Mouse (Mus musculus) left cerebral cortex, adult 11 months (tissue): Measurements from ENCODE around the gene Dmrt1.
A peak's percentile ranks its signal among the peaks of the same experiment; 100 is the strongest.

Source experiments
- DNase-seq: peaks from one replicate; pipeline ENCODE4 v3.0.0; 2022; ENCODE audit warnings: low spot score

Dmrt1 gene

GRCm38 (mm10) chr19:25622291-25623251 lies 117.2 kb downstream of the Dmrt1 start:
- peak; percentile 15 for DNase-seq

GRCm38 (mm10) chr19:25628490-25628889 lies 123.1 kb downstream of the Dmrt1 start:
- peak; percentile 13 for DNase-seq

- no peak for DNase-seq
Measured at GRCm38 (mm10) chr19:25635119-25635518, 129.7 kb downstream of the Dmrt1 start.

GRCm38 (mm10) chr19:25635622-25636244 lies 130.3 kb downstream of the Dmrt1 start:
- peak; percentile 21 for DNase-seq

- no peak for DNase-seq
Measured at GRCm38 (mm10) chr19:25638766-25639361, 133.4 kb downstream of the Dmrt1 start.

GRCm38 (mm10) chr19:25641786-25642185 lies 136.4 kb downstream of the Dmrt1 start:
- no peak for DNase-seq

GRCm38 (mm10) chr19:25647136-25647535 lies 141.7 kb downstream of the Dmrt1 start:
- no peak for DNase-seq

- no peak for DNase-seq
Measured at GRCm38 (mm10) chr19:25648701-25649100, 143.3 kb downstream of the Dmrt1 start.

- no peak for DNase-seq
Measured at GRCm38 (mm10) chr19:25650474-25650873, 145.1 kb downstream of the Dmrt1 start.

- no peak for DNase-seq
Measured at GRCm38 (mm10) chr19:25652560-25652959, 147.1 kb downstream of the Dmrt1 start.
